Mouse (Mus musculus): Measurements from ENCODE around the gene Cs. TPM values are rescaled to one million over a fixed set of nuclear protein-coding genes. Genes with fewer than 3 reads are reported as not detected.
A peak's percentile ranks its signal among the peaks of the same experiment; 100 is the strongest.

Gene Cs
- polyA plus RNA-seq, 1 experiment from 2014 or later, result 284 TPM

GRCm38 (mm10) chr10:128368402-128369217, 31.1 kb downstream of the Cs start, which contains the start of gene Coq10a:
Gene Coq10a (minus strand): TSS chr10:128368997.
- peak within 1 kb of the TSS; percentile 67 for H3K4me3 ChIP-seq (ENCODE audit: low read depth, low read length)
- H3K4me1 ChIP-seq (ENCODE audit: control insufficient read depth, insufficient read depth, low read length), result no peaks in the 10 kb centered on the region
- H3K4me2 ChIP-seq (ENCODE audit: low read depth), result peak within 1 kb of the TSS; percentile 88
- WGBS, result under 1% methylated on average over 86 of the region's 87 CpGs
- H3K27ac ChIP-seq (ENCODE audit: low read depth, low read length), result peak within 1 kb of the TSS; percentile 88
- H3K27me3 ChIP-seq (ENCODE audit: control insufficient read depth, insufficient read depth, low read length), result no peaks in the 10 kb centered on the region
- DNase-seq (ENCODE audit: low spot score) (peak; percentile 92), ATAC-seq (ENCODE audit: insufficient read depth, low FRiP score, low TSS enrichment) (peak; percentile 92)
- H3K9ac ChIP-seq (ENCODE audit: low read length), result peak within 1 kb of the TSS; percentile 70
- no peaks in the 10 kb centered on the region for H3K9me3 ChIP-seq (ENCODE audit: control insufficient read depth, low read length)
- H3K36me3 ChIP-seq (ENCODE audit: control insufficient read depth, insufficient read depth, low read length), result 0 out of 2 replicates have a peak, but pooled peaks cover 4% of the 10 kb centered on the region

GRCm38 (mm10) chr10:128369218-128369543, 31.6 kb downstream of the Cs start:
- Histone ChIP-seq H3K27ac (ENCODE audit: low read depth, low read length) (peak overlapping the region; percentile 88), H3K4me1 (ENCODE audit: control insufficient read depth, insufficient read depth, low read length) (no peaks in the 10 kb centered on the region), H3K4me3 (ENCODE audit: low read depth, low read length) (peak overlapping the region; percentile 67), H3K4me2 (ENCODE audit: low read depth) (peak overlapping the region; percentile 88), H3K36me3 (ENCODE audit: control insufficient read depth, insufficient read depth, low read length) (0 out of 2 replicates have a peak, but pooled peaks cover 3% of the 10 kb centered on the region), H3K27me3 (ENCODE audit: control insufficient read depth, insufficient read depth, low read length) (no peaks in the 10 kb centered on the region), H3K9me3 (ENCODE audit: control insufficient read depth, low read length) (no peaks in the 10 kb centered on the region), H3K9ac (ENCODE audit: low read length) (peak overlapping the region; percentile 70)
- DNase-seq (ENCODE audit: low spot score) (no peak), ATAC-seq (ENCODE audit: insufficient read depth, low FRiP score, low TSS enrichment) (no peak)
- WGBS, result 6% methylated on average over 9 of the region's 9 CpGs

DNA sequence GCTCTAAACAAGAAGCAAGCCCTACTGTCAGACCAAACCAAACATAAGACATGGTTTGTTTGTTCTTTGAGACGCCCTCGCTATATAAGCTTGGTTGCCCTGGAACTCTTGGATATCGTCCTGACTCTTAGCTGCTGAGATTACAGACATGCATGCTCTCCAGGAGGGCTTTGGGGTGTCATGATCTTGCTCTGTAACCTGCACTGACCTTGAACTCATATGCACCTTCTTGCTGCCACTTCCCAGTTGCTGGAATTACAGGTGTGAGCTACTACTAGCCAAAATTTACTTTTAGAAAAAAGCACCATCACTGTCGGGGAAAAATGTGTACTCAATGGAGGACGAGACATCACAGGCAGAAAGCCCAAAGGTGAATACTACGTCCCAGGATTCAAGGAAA, 32.1 kb downstream of the Cs start:
- Histone ChIP-seq H3K27ac (ENCODE audit: low read depth, low read length) (peak overlapping the region; percentile 88; the same call in 1 of the 2 replicates), H3K36me3 (ENCODE audit: control insufficient read depth, insufficient read depth, low read length) (0 out of 2 replicates have a peak, but pooled peaks cover 3% of the 10 kb centered on the region), H3K4me3 (ENCODE audit: low read depth, low read length) (peak overlapping the region; percentile 67; the same call in 1 of the 2 replicates), H3K9ac (ENCODE audit: low read length) (peak overlapping the region; percentile 70), H3K4me2 (ENCODE audit: low read depth) (peak overlapping the region; percentile 88), H3K27me3 (ENCODE audit: control insufficient read depth, insufficient read depth, low read length) (no peaks in the 10 kb centered on the region), H3K4me1 (ENCODE audit: control insufficient read depth, insufficient read depth, low read length) (no peaks in the 10 kb centered on the region), H3K9me3 (ENCODE audit: control insufficient read depth, low read length) (no peaks in the 10 kb centered on the region)
- ATAC-seq (ENCODE audit: insufficient read depth, low FRiP score, low TSS enrichment), result no peak
- DNase-seq (ENCODE audit: low spot score), result no peak
- 83% methylated on average over 6 of the region's 6 CpGs for WGBS

GRCm38 (mm10) chr10:128370021-128370420, 32.5 kb downstream of the Cs start:
- Histone ChIP-seq H3K36me3 (ENCODE audit: control insufficient read depth, insufficient read depth, low read length) (0 out of 2 replicates have a peak, but pooled peaks cover under 1% of the 10 kb centered on the region), H3K9ac (ENCODE audit: low read length) (no peak overlapping the region), H3K27me3 (ENCODE audit: control insufficient read depth, insufficient read depth, low read length) (no peaks in the 10 kb centered on the region), H3K4me3 (ENCODE audit: low read depth, low read length) (no peak overlapping the region), H3K4me2 (ENCODE audit: low read depth) (no peak overlapping the region), H3K27ac (ENCODE audit: low read depth, low read length) (no peak overlapping the region), H3K4me1 (ENCODE audit: control insufficient read depth, insufficient read depth, low read length) (no peaks in the 10 kb centered on the region), H3K9me3 (ENCODE audit: control insufficient read depth, low read length) (no peaks in the 10 kb centered on the region)
- ATAC-seq (ENCODE audit: insufficient read depth, low FRiP score, low TSS enrichment), result no peak
- WGBS, result 60% methylated on average over 5 of the region's 6 CpGs
- DNase-seq (ENCODE audit: low spot score), result no peak

GRCm38 (mm10) chr10:128370601-128371000, 33.1 kb downstream of the Cs start:
- no peak overlapping the region for H3K4me2 ChIP-seq (ENCODE audit: low read depth)
- no peaks in the 10 kb centered on the region for H3K27me3 ChIP-seq (ENCODE audit: control insufficient read depth, insufficient read depth, low read length)
- H3K36me3 ChIP-seq (ENCODE audit: control insufficient read depth, insufficient read depth, low read length), result no peaks in the 10 kb centered on the region
- ATAC-seq (ENCODE audit: insufficient read depth, low FRiP score, low TSS enrichment), result no peak
- H3K27ac ChIP-seq (ENCODE audit: low read depth, low read length), result no peak overlapping the region
- DNase-seq (ENCODE audit: low spot score), result no peak
- H3K9me3 ChIP-seq (ENCODE audit: control insufficient read depth, low read length), result no peaks in the 10 kb centered on the region
- 47% methylated on average over 4 of the region's 4 CpGs for WGBS
- no peaks in the 10 kb centered on the region for H3K4me1 ChIP-seq (ENCODE audit: control insufficient read depth, insufficient read depth, low read length)
- no peak overlapping the region for H3K9ac ChIP-seq (ENCODE audit: low read length)
- no peak overlapping the region for H3K4me3 ChIP-seq (ENCODE audit: low read depth, low read length)

DNA sequence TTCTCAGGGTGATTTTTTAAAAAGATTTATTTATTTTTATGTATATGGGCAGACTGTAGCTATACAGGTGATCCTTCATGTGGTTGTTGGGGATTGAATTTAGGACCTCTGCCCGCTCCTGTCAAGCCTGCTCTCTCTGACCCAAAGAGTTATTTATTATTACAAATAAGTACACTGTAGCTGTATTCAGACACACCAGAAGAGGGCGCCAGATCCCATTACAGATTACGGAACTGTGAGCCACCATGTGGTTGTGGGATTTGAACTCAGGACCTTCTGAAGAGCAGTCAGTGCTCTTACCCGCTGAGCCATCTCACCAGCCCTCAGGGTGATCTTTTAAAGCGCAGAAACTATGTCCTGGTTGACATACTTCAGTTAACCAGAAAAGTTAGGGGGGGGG, 34.6 kb downstream of the Cs start:
- Histone ChIP-seq H3K9ac (ENCODE audit: low read length) (no peak overlapping the region), H3K27me3 (ENCODE audit: control insufficient read depth, insufficient read depth, low read length) (no peaks in the 10 kb centered on the region), H3K4me1 (ENCODE audit: control insufficient read depth, insufficient read depth, low read length) (no peaks in the 10 kb centered on the region), H3K4me3 (ENCODE audit: low read depth, low read length) (no peak overlapping the region), H3K27ac (ENCODE audit: low read depth, low read length) (no peak overlapping the region), H3K9me3 (ENCODE audit: control insufficient read depth, low read length) (no peaks in the 10 kb centered on the region), H3K4me2 (ENCODE audit: low read depth) (no peak overlapping the region), H3K36me3 (ENCODE audit: control insufficient read depth, insufficient read depth, low read length) (no peaks in the 10 kb centered on the region)
- DNase-seq (ENCODE audit: low spot score) (no peak), ATAC-seq (ENCODE audit: insufficient read depth, low FRiP score, low TSS enrichment) (no peak)
- 80% methylated on average over 5 of the region's 5 CpGs for WGBS

DNA sequence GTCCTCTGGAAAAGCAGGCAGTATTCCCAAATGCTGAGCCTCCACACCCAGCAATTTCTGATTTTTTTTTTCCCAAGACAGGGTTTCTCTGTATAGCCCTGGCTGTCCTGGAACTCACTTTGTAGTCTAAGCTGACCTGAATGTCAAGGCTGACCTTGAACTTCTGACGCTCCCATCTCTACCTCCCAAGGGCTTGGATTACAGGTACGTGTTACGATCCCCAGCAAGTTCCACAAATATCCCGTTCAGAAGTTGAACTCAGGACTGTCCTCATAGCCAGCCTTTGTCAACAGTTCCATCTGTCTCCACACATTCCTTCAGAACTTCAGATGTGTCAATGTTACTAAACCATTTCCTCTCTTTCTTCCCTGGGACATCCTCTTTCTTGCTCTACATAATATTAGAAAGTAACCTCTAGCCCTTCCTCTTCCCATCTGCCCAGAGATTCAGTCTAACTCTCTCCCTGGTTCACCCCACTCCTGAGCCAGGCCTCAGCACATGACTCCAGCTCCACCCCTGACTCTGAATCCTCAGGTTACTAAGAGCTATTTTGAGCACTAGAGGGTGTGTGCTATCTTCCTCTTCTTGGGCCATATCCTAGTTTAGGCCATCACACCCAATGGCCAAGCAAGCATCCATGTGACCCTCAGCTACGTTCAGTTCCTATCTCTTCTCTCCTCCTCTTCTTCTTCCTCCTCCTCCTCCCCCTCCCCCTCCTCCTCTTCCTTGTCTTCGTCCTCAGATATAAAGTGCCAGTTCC, 35.6 kb downstream of the Cs start:
- no peak for ATAC-seq (ENCODE audit: insufficient read depth, low FRiP score, low TSS enrichment)
- H3K27ac ChIP-seq (ENCODE audit: low read depth, low read length), result no peak overlapping the region
- no peaks in the 10 kb centered on the region for H3K9me3 ChIP-seq (ENCODE audit: control insufficient read depth, low read length)
- no peak for DNase-seq (ENCODE audit: low spot score)
- H3K4me3 ChIP-seq (ENCODE audit: low read depth, low read length), result no peak overlapping the region
- no peaks in the 10 kb centered on the region for H3K27me3 ChIP-seq (ENCODE audit: control insufficient read depth, insufficient read depth, low read length)
- WGBS, result 81% methylated on average over 6 of the region's 6 CpGs
- H3K4me1 ChIP-seq (ENCODE audit: control insufficient read depth, insufficient read depth, low read length), result peaks cover 3% of the 10 kb centered on the region
- H3K9ac ChIP-seq (ENCODE audit: low read length), result no peak overlapping the region
- no peak overlapping the region for H3K4me2 ChIP-seq (ENCODE audit: low read depth)
- no peaks in the 10 kb centered on the region for H3K36me3 ChIP-seq (ENCODE audit: control insufficient read depth, insufficient read depth, low read length)

GRCm38 (mm10) chr10:128374393-128374792, 36.9 kb downstream of the Cs start:
- DNase-seq (ENCODE audit: low spot score) (no peak), ATAC-seq (ENCODE audit: insufficient read depth, low FRiP score, low TSS enrichment) (no peak)
- H3K9ac ChIP-seq (ENCODE audit: low read length), result no peak overlapping the region
- peaks cover 10% of the 10 kb centered on the region for H3K4me1 ChIP-seq (ENCODE audit: control insufficient read depth, insufficient read depth, low read length)
- H3K27ac ChIP-seq (ENCODE audit: low read depth, low read length), result no peak overlapping the region
- 77% methylated on average over 6 of the region's 6 CpGs for WGBS
- H3K27me3 ChIP-seq (ENCODE audit: control insufficient read depth, insufficient read depth, low read length), result no peaks in the 10 kb centered on the region
- H3K4me2 ChIP-seq (ENCODE audit: low read depth), result no peak overlapping the region
- no peak overlapping the region for H3K4me3 ChIP-seq (ENCODE audit: low read depth, low read length)
- peaks cover 6% of the 10 kb centered on the region for H3K36me3 ChIP-seq (ENCODE audit: control insufficient read depth, insufficient read depth, low read length)
- H3K9me3 ChIP-seq (ENCODE audit: control insufficient read depth, low read length), result no peaks in the 10 kb centered on the region

Measured in neural tube, embryonic 11.5 days (tissue).